In genomic region chr17:47042866-47043265, GRCm38 (mm10) we compare ENCODE assay signal across 20 mouse cellular contexts. TPM values are rescaled to one million over a fixed set of nuclear protein-coding genes. Genes with fewer than 3 reads are reported as not detected.
DNase-seq lines count a peak whose midpoint lies in the region; ATAC-seq and TF ChIP-seq lines count a peak whose summit lies in the region.
"Had no signal": no experiment of that assay in that cellular context is flagged by ENCODE, and none has a peak within 500 bp of the region (broad histone marks: within the 10 kb centered on the region; RNA-seq: fewer than 3 reads in every experiment).

No protein-coding gene starts in this region.

- no peak; the same call in 1 of the 2 replicates for TF ChIP-seq POLR2A in testis, adult 2 months (IDR thresholded peaks at IDR 0.05; ENCODE audit: control insufficient read depth, low read depth, low read length)

- ATAC-seq in kidney, embryonic 14.5 days (ENCODE audit: low FRiP score, low TSS enrichment), result no peak
- ATAC-seq: forebrain, embryonic 13.5 days; forebrain, embryonic 15.5 days; forebrain, postnatal 0 days had no signal

- H3K4me1 ChIP-seq in kidney, embryonic 14.5 days (ENCODE audit: control insufficient read depth, insufficient read depth, low read length), result no peaks in the 10 kb centered on the region
- H3K4me1 ChIP-seq in testis, adult 2 months (ENCODE audit: control insufficient read depth, insufficient read depth, low read length), result peaks cover 2% of the 10 kb centered on the region; the same call in 1 of the 2 replicates
- H3K4me1 ChIP-seq: embryonic facial prominence, embryonic 12.5 days had no signal

- WGBS in kidney, embryonic 14.5 days, result 97% methylated on average over 14 of the region's 14 CpGs

- DNase-seq in kidney, postnatal 10 days, result peak; percentile 3
- DNase-seq in testis, postnatal 10 days (ENCODE audit: low spot score), result no peak
- DNase-seq in ZHBTc4 (ENCODE audit: low read depth, low spot score), result peak; percentile 18
- no peak for DNase-seq in cerebellum, adult 11-12 months
- no peak for DNase-seq in spleen, postnatal 36 days (ENCODE audit: low spot score in 2 of 2)
- DNase-seq: adrenal gland, adult 2 months; adrenal gland, postnatal 10 days; adrenal gland, postnatal 25 days; cerebellum, adult 11 months; cerebellum, adult 2 months; cerebellum, adult 9-10 months; cerebellum, postnatal 10 days; cerebellum, postnatal 25 days; forebrain, postnatal 0 days had no signal

- no peak overlapping the region for H3K4me2 ChIP-seq in kidney, embryonic 14.5 days (replicated peaks; ENCODE audit: low read depth, low read length)
- H3K4me2 ChIP-seq: embryonic facial prominence, embryonic 12.5 days; forebrain, embryonic 13.5 days; forebrain, embryonic 15.5 days had no signal

- no peak overlapping the region for H3K27ac ChIP-seq in kidney, embryonic 14.5 days (ENCODE audit: low read depth, low read length)
- H3K27ac ChIP-seq in testis, adult 2 months (ENCODE audit: control insufficient read depth, insufficient read depth, low read depth, low read length), result no peak overlapping the region
- H3K27ac ChIP-seq: embryonic facial prominence, embryonic 10.5 days; embryonic facial prominence, embryonic 12.5 days; forebrain, embryonic 13.5 days; forebrain, embryonic 15.5 days had no signal

- no peak for TF ChIP-seq CTCF in testis, adult 2 months (IDR thresholded peaks at IDR 0.05; ENCODE audit: control insufficient read depth, insufficient read depth, insufficient replicate concordance, low read depth, low read length)

- H3K36me3 ChIP-seq in kidney, embryonic 14.5 days (ENCODE audit: control insufficient read depth, insufficient read depth, low read length), result no peaks in the 10 kb centered on the region
- no peaks in the 10 kb centered on the region for H3K36me3 ChIP-seq in testis, adult 2 months (ENCODE audit: control insufficient read depth, insufficient read depth, low read length)
- H3K36me3 ChIP-seq: embryonic facial prominence, embryonic 10.5 days; embryonic facial prominence, embryonic 12.5 days; forebrain, embryonic 15.5 days had no signal

- no peak overlapping the region for H3K4me3 ChIP-seq in kidney, embryonic 14.5 days (ENCODE audit: low read length)
- H3K4me3 ChIP-seq in testis, adult 2 months (ENCODE audit: control insufficient read depth, low read depth, low read length), result peak overlapping the region; percentile 58
- H3K4me3 ChIP-seq: embryonic facial prominence, embryonic 10.5 days; embryonic facial prominence, embryonic 12.5 days; forebrain, embryonic 13.5 days; forebrain, embryonic 15.5 days had no signal

- no peaks in the 10 kb centered on the region for H3K9me3 ChIP-seq in kidney, embryonic 14.5 days (ENCODE audit: control insufficient read depth, low read length)
- H3K9me3 ChIP-seq: embryonic facial prominence, embryonic 10.5 days; embryonic facial prominence, embryonic 12.5 days; forebrain, embryonic 13.5 days; forebrain, embryonic 15.5 days had no signal

- H3K27me3 ChIP-seq in kidney, embryonic 14.5 days (ENCODE audit: control insufficient read depth, insufficient read depth, low read length), result no peaks in the 10 kb centered on the region
- H3K27me3 ChIP-seq in testis, adult 2 months (ENCODE audit: control insufficient read depth, insufficient read depth, low read length), result no peaks in the 10 kb centered on the region
- H3K27me3 ChIP-seq: embryonic facial prominence, embryonic 12.5 days; forebrain, embryonic 15.5 days had no signal

- H3K9ac ChIP-seq in kidney, embryonic 14.5 days (ENCODE audit: low read depth, low read length), result no peak overlapping the region
- H3K9ac ChIP-seq: embryonic facial prominence, embryonic 12.5 days; forebrain, embryonic 13.5 days; forebrain, embryonic 15.5 days; forebrain, postnatal 0 days had no signal

RNA-seq across cellular contexts. Expression of gene Ubr2, which starts 32.5 kb away (rescaled TPM):
- polyA plus RNA-seq in kidney, embryonic 14.5 days (2014; fragmentation: Nextera tagmentation; extraction: Ambion mirVana), result 18.9 and 30.4 TPM in 2 replicates
- polyA plus RNA-seq in testis, adult 2 months (2012; rRNA removed), result 7.1 and 10.2 TPM in 2 replicates

Comparison
In these comparisons a context has a peak if more than half of its experiments do, and no peak if none do; other contexts are left out.
1. DNase-seq: peak in kidney, postnatal 10 days (single experiment) and ZHBTc4 (single experiment); none in testis, postnatal 10 days (single experiment), cerebellum, adult 11-12 months (single experiment) and spleen, postnatal 36 days (0 of 2).